Mouse (Mus musculus): ENCODE data around the gene Elmo1. TPM values are rescaled to one million over a fixed set of nuclear protein-coding genes. Genes with fewer than 3 reads are reported as not detected.

Elmo1 gene
- polyA plus RNA-seq (2014; fragmentation: Nextera tagmentation; extraction: Ambion mirVana) = 12.3 and 12.8 TPM in 2 replicates

DNA sequence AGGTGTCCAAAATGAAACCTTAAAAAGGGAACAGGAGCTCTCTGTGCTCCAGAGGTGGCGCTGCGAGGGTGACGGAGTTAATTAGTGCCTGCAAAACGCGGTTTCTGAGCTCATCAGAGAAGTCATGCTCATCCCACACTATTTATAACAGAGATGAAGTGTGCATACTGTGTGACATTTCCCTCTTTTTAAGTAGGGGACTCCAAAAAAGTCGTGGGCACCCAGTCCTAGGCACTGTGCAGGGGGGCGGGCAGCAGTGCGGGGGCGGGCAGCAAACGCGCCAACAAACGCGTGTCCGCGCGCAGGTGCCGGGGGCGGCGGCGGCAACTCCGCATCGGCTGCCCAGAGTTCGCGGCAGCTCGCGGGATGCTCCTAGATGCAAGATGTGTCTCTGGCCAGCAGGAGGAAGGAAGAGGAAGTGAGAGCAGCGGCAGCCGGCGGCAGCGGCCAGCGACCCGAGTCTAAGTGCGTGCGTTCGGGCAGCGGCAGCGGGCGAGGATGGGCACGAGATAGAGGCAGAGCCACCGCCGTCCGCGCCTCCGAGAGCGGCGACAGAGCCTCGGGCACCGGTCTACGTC lies at the start of gene Elmo1:
TSS of gene Elmo1 (plus strand) at position 464 of the 578 bp plus-strand sequence.
- WGBS = under 1% methylated on average over 49 of the region's 49 CpGs
- ATAC-seq (replicated peaks; ENCODE audit: low FRiP score) (peak; percentile 78), DNase-seq (ENCODE audit: low spot score) (no peak)
- H3K9me3 ChIP-seq (ENCODE audit: control insufficient read depth, low read length) = no peaks in the 10 kb centered on the region
- H3K9ac ChIP-seq (ENCODE audit: low read length) = peak within 1 kb of the TSS; percentile 78
- peaks cover 3% of the 10 kb centered on the region; the same call in 1 of the 2 replicates for H3K4me1 ChIP-seq (replicated peaks; ENCODE audit: control insufficient read depth, insufficient read depth, low read length)
- H3K4me2 ChIP-seq (ENCODE audit: low read depth, low read length, severe bottlenecking) = peak within 1 kb of the TSS; percentile 94
- no peaks in the 10 kb centered on the region for H3K36me3 ChIP-seq (ENCODE audit: control insufficient read depth, insufficient read depth, low read length)
- peak within 1 kb of the TSS; percentile 70 for H3K4me3 ChIP-seq (ENCODE audit: low read depth, low read length)
- H3K27me3 ChIP-seq (ENCODE audit: control insufficient read depth, insufficient read depth, low read length) = no peaks in the 10 kb centered on the region; the same call in 1 of the 2 replicates
- H3K27ac ChIP-seq (ENCODE audit: low read depth, low read length) = peak within 1 kb of the TSS; percentile 64; the same call in 1 of the 2 replicates

- ATAC-seq (replicated peaks; ENCODE audit: low FRiP score) = peak; percentile 61
- Histone ChIP-seq H3K27me3 (ENCODE audit: control insufficient read depth, insufficient read depth, low read length) (no peaks in the 10 kb centered on the region), H3K4me2 (ENCODE audit: low read depth, low read length, severe bottlenecking) (no peak overlapping the region), H3K36me3 (ENCODE audit: control insufficient read depth, insufficient read depth, low read length) (no peaks in the 10 kb centered on the region), H3K9ac (ENCODE audit: low read length) (no peak overlapping the region), H3K9me3 (ENCODE audit: control insufficient read depth, low read length) (no peaks in the 10 kb centered on the region), H3K4me3 (ENCODE audit: low read depth, low read length) (no peak overlapping the region), H3K4me1 (replicated peaks; ENCODE audit: control insufficient read depth, insufficient read depth, low read length) (no peaks in the 10 kb centered on the region), H3K27ac (ENCODE audit: low read depth, low read length) (no peak overlapping the region; the same call in 1 of the 2 replicates)
- no peak for DNase-seq (ENCODE audit: low spot score)
- WGBS = 6% methylated on average over 2 of the region's 2 CpGs
These were observed 49.1 kb upstream of the Elmo1 start for GRCm38 (mm10) chr13:20041169-20041830.

- no peak overlapping the region for H3K27ac ChIP-seq (ENCODE audit: low read depth, low read length)
- H3K27me3 ChIP-seq (ENCODE audit: control insufficient read depth, insufficient read depth, low read length) = no peaks in the 10 kb centered on the region
- no peak for ATAC-seq (replicated peaks; ENCODE audit: low FRiP score)
- no peak for DNase-seq (ENCODE audit: low spot score)
- no peak overlapping the region for H3K4me2 ChIP-seq (ENCODE audit: low read depth, low read length, severe bottlenecking)
- no peak overlapping the region for H3K4me3 ChIP-seq (ENCODE audit: low read depth, low read length)
- H3K4me1 ChIP-seq (replicated peaks; ENCODE audit: control insufficient read depth, insufficient read depth, low read length) = no peaks in the 10 kb centered on the region
- H3K36me3 ChIP-seq (ENCODE audit: control insufficient read depth, insufficient read depth, low read length) = no peaks in the 10 kb centered on the region
- WGBS = 82% methylated on average over 2 of the region's 2 CpGs
- H3K9me3 ChIP-seq (ENCODE audit: control insufficient read depth, low read length) = no peaks in the 10 kb centered on the region
- no peak overlapping the region for H3K9ac ChIP-seq (ENCODE audit: low read length)
These were observed 47.5 kb upstream of the Elmo1 start for GRCm38 (mm10) chr13:20042856-20043255.

DNA sequence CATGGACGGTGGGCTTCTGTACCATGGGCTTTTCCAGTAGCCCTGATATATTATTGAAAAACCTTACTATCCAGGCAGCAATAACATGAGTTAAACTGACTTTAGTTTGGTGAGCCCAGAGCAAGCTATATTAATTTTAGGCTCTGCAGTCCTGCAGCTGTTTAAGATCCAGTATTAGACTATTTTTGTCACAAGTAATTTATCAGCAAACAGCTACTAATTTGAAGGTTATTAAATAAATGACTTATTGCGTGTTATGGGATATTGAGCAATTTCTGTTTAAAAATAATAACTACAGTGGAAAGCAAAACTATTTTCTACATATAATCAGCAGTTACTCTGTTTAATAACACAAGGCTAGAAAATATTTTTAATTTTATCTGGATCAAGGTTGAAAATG lies 45.0 kb upstream of the Elmo1 start:
- no peak overlapping the region for H3K4me3 ChIP-seq (ENCODE audit: low read depth, low read length)
- peaks cover 4% of the 10 kb centered on the region; the same call in 1 of the 2 replicates for H3K4me1 ChIP-seq (replicated peaks; ENCODE audit: control insufficient read depth, insufficient read depth, low read length)
- ATAC-seq (replicated peaks; ENCODE audit: low FRiP score) (no peak), DNase-seq (ENCODE audit: low spot score) (no peak)
- H3K36me3 ChIP-seq (ENCODE audit: control insufficient read depth, insufficient read depth, low read length) = no peaks in the 10 kb centered on the region
- H3K9ac ChIP-seq (ENCODE audit: low read length) = no peak overlapping the region
- H3K4me2 ChIP-seq (ENCODE audit: low read depth, low read length, severe bottlenecking) = no peak overlapping the region
- 90% methylated on average over 2 of the region's 2 CpGs for WGBS
- H3K9me3 ChIP-seq (ENCODE audit: control insufficient read depth, low read length) = no peaks in the 10 kb centered on the region
- H3K27ac ChIP-seq (ENCODE audit: low read depth, low read length) = no peak overlapping the region
- H3K27me3 ChIP-seq (ENCODE audit: control insufficient read depth, insufficient read depth, low read length) = no peaks in the 10 kb centered on the region

DNA sequence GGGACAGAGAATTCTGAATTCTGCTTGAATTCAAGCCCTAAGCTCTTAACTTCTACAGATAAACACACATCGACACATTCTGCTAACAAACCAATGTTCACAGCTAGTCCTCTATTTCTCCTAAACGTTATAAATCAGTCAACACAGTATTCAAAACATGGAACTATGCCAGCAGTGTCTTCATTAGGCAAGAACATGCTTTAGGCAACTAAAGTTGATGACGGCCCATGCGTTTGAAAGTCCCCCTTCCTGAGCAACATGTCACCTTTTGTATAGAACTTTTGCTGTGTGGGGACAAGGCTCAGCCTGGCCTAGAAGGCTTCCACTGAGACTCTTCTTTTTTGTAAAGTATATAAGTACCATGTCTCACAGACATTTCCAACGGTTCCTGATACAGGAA lies 44.6 kb upstream of the Elmo1 start:
- DNase-seq (ENCODE audit: low spot score) (no peak), ATAC-seq (replicated peaks; ENCODE audit: low FRiP score) (no peak)
- H3K4me2 ChIP-seq (ENCODE audit: low read depth, low read length, severe bottlenecking) = no peak overlapping the region
- H3K27ac ChIP-seq (ENCODE audit: low read depth, low read length) = no peak overlapping the region
- H3K4me1 ChIP-seq (replicated peaks; ENCODE audit: control insufficient read depth, insufficient read depth, low read length) = peaks cover 4% of the 10 kb centered on the region; the same call in 1 of the 2 replicates
- no peaks in the 10 kb centered on the region for H3K9me3 ChIP-seq (ENCODE audit: control insufficient read depth, low read length)
- H3K4me3 ChIP-seq (ENCODE audit: low read depth, low read length) = no peak overlapping the region
- H3K9ac ChIP-seq (ENCODE audit: low read length) = no peak overlapping the region
- WGBS = 87% methylated on average over 5 of the region's 5 CpGs
- H3K36me3 ChIP-seq (ENCODE audit: control insufficient read depth, insufficient read depth, low read length) = no peaks in the 10 kb centered on the region
- H3K27me3 ChIP-seq (ENCODE audit: control insufficient read depth, insufficient read depth, low read length) = no peaks in the 10 kb centered on the region

- peaks cover 4% of the 10 kb centered on the region; the same call in 1 of the 2 replicates for H3K4me1 ChIP-seq (replicated peaks; ENCODE audit: control insufficient read depth, insufficient read depth, low read length)
- ATAC-seq (replicated peaks; ENCODE audit: low FRiP score) = no peak
- H3K27me3 ChIP-seq (ENCODE audit: control insufficient read depth, insufficient read depth, low read length) = no peaks in the 10 kb centered on the region
- H3K4me2 ChIP-seq (ENCODE audit: low read depth, low read length, severe bottlenecking) = no peak overlapping the region
- no peak overlapping the region for H3K9ac ChIP-seq (ENCODE audit: low read length)
- DNase-seq (ENCODE audit: low spot score) = no peak
- no peak overlapping the region for H3K4me3 ChIP-seq (ENCODE audit: low read depth, low read length)
- WGBS = 91% methylated on average over 4 of the region's 4 CpGs
- no peak overlapping the region for H3K27ac ChIP-seq (ENCODE audit: low read depth, low read length)
- no peaks in the 10 kb centered on the region for H3K9me3 ChIP-seq (ENCODE audit: control insufficient read depth, low read length)
- H3K36me3 ChIP-seq (ENCODE audit: control insufficient read depth, insufficient read depth, low read length) = no peaks in the 10 kb centered on the region
These were observed 44.0 kb upstream of the Elmo1 start for GRCm38 (mm10) chr13:20046406-20046805.

DNA sequence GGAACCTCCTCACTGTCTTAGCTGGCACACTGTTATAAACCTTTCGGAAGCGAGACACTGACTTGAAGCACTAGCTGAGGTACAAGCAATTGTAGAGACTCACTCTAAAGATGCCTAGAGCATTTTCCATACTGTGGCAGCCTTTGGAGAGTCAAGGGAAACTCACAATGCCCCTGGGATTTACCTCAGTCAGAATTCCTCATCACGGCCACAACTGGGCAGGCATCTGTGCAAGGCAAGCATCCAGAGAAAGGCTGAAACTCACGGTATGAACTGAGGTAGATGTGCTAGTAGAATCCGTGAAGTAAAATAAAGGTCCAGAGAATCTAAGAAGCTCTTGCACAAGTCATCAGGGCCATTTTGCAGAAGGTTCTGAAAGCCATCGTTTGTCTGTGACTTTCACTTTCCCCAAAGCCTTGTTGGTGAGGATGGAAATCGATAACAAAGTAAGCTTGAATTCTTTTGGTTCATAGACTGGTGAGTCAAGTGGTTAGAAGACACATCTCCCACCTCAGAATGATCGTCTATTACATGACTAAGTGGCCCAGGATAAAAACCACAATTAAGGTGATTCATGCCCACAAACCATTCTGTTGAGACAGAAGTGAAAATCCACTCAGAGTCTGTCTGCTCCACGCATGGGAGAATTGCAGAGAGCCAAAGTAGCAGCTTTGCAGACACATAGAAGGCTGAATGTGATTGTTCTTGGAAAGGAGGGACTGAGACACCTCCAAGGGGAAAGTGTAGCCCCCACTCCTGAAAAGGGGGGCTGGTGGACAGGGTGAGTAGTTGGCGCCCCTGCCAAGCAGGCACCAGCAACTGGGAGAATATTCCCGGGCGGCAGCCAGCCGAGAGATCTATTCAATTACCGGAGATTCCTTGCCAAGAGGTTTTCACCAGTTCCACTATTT lies 42.2 kb upstream of the Elmo1 start:
- Histone ChIP-seq H3K4me1 (replicated peaks; ENCODE audit: control insufficient read depth, insufficient read depth, low read length) (peaks cover 4% of the 10 kb centered on the region; the same call in 1 of the 2 replicates), H3K36me3 (ENCODE audit: control insufficient read depth, insufficient read depth, low read length) (no peaks in the 10 kb centered on the region), H3K4me2 (ENCODE audit: low read depth, low read length, severe bottlenecking) (peak overlapping the region; percentile 15; the same call in 1 of the 2 replicates), H3K9ac (ENCODE audit: low read length) (no peak overlapping the region), H3K4me3 (ENCODE audit: low read depth, low read length) (no peak overlapping the region), H3K9me3 (ENCODE audit: control insufficient read depth, low read length) (no peaks in the 10 kb centered on the region), H3K27me3 (ENCODE audit: control insufficient read depth, insufficient read depth, low read length) (no peaks in the 10 kb centered on the region), H3K27ac (ENCODE audit: low read depth, low read length) (no peak overlapping the region)
- WGBS = 40% methylated on average over 14 of the region's 14 CpGs
- ATAC-seq (replicated peaks; ENCODE audit: low FRiP score) (peak; percentile 57), DNase-seq (ENCODE audit: low spot score) (peak; percentile 55)

- Histone ChIP-seq H3K9me3 (ENCODE audit: control insufficient read depth, low read length) (no peaks in the 10 kb centered on the region), H3K27me3 (ENCODE audit: control insufficient read depth, insufficient read depth, low read length) (no peaks in the 10 kb centered on the region), H3K4me1 (replicated peaks; ENCODE audit: control insufficient read depth, insufficient read depth, low read length) (peaks cover 4% of the 10 kb centered on the region; the same call in 1 of the 2 replicates), H3K36me3 (ENCODE audit: control insufficient read depth, insufficient read depth, low read length) (no peaks in the 10 kb centered on the region), H3K27ac (ENCODE audit: low read depth, low read length) (no peak overlapping the region), H3K4me2 (ENCODE audit: low read depth, low read length, severe bottlenecking) (peak overlapping the region; percentile 15; the same call in 1 of the 2 replicates), H3K4me3 (ENCODE audit: low read depth, low read length) (no peak overlapping the region), H3K9ac (ENCODE audit: low read length) (no peak overlapping the region)
- ATAC-seq (replicated peaks; ENCODE audit: low FRiP score) (peak; percentile 75), DNase-seq (ENCODE audit: low spot score) (no peak)
- WGBS = 3% methylated on average over 2 of the region's 2 CpGs
These were observed 41.6 kb upstream of the Elmo1 start for GRCm38 (mm10) chr13:20048837-20049160.
